Mouse (Mus musculus) 3T3-L1 (cell line): ENCODE data around the gene Cad.
"Not testable (repeated sequence)": the region's sequence is repeated elsewhere in the genome, so short reads cannot be mapped to it uniquely, and the experiment has no call there.

Experiments used
- DNase-seq: peaks from one replicate; pipeline ENCODE4 v3.0.0-alpha.2; 2015; ENCODE audit warnings: low read depth, low spot score

The Cad gene

DNA sequence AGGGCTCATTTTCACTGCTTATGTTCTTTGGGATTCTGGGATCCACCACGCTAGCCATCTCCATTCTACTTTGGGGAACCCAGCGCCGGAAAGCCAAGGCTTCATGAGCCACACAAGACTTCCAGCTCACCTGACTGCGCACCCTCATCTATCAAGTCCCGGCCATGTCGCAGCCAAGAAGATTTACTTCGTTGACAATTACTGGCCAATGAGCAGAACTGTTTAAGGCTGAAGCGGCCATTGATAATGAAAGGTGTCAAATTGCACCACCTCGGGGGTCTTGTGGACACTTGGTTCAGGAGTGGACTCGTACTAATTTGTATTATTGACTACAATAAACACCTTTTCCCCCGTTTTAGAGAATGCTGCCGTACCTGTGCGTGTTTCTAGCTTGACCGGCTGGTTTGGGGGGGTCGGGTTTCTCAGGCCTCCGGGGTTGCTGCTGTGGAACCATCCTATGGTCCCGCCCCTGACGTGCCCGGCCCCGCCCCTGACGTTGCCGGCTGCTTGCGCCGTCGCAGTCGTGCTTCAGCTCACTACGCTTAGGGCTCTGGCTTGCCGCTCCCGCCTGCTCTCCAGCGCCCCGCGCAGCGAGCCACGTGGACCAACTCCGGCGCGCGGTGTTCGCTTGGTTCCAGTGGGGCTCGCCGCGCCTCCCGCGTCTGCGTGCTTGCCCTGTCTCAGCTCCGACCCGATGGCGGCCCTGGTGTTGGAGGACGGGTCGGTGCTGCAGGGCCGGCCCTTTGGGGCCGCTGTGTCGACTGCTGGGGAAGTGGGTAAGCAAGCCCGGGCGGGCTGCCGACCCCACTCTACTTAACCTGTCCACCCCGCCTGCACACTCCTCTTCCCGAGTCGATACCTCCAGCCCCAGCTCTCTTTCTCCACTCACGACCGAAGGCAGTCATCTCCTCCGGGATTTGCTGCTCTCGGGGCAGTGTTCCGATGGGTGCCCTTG, at the start of gene Cad:
Cad (plus strand) TSS at position 520 of the 955 bp plus-strand sequence.
- DNase-seq = peak; percentile 96

DNA sequence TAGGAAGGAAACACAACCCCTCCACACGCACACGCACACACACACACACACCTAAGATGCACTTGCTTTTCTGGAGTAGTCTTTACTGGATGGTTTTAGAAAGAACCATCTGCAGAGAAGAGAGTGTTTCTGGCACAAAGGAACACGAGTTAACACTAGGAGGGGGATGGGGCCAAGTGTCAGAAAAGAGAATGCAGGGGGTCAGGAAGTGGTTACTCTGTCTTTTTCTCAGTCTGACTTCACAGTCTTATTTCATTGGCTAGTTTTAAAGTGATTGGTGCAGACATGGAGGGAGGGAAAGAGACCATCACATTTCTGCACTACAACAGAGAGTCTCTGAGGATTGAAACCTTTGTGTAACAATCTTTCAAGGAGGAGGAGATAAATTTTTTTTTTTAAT, 41.8 kb upstream of the Cad start:
- no peak for DNase-seq

DNA sequence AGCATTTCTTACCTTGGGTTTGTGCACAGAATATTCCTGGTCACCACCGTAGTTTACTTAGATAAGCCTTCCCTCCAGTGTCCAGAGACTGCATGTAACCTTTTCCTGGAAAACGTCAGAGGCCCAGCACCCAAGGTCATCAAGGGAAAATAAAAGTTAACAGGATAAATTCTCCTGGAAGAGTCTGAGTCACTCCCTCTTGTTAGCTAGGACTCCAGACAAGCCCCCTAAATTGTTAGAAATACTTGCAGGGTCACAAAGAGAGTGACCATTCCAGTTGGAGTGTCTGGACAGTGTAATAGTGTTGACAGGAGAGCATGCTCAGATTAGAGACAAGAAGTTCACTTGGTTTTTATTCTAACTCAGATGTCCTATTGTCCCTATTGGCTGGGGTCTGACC, 38.7 kb upstream of the Cad start:
- no peak for DNase-seq

DNA sequence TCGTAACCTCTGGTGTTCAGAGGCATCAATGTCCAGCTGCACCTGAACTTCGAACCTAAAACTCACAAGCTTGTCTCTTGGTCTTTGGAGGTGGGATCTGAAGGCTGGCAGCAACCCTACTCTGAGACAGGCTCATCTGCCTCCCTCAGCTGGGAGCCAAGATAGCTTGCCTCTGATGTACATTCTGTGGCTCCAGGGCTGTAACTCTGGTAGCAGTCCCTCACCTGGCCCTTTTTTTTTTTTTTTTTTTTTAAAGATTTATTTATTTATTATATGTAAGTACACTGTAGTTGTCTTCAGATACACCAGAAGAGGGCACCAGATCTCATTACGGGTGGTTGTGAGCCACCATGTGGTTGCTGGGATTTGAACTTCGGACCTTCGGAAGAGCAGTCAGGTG, 32.8 kb upstream of the Cad start:
- not testable (repeated sequence) for DNase-seq

DNA sequence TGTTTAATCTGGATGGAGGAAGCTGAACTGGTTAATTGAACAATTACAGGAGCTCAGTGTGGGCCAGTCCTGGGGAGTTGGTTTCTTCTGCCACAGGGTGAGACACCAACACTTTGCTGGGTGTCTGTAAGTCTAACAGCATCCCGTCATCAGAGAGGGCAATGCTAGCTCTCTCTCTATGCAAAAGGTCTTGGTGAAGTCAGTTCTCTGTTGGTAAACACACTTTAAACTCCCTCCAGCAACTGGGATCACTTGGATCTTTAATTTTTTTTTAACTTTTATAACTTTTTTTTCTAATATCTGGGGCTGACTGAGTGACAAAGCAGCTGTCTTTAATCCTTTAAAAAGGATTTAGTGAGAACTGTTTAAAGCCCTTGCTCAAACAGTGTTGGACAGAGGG, 31.9 kb upstream of the Cad start:
- no peak for DNase-seq

DNA sequence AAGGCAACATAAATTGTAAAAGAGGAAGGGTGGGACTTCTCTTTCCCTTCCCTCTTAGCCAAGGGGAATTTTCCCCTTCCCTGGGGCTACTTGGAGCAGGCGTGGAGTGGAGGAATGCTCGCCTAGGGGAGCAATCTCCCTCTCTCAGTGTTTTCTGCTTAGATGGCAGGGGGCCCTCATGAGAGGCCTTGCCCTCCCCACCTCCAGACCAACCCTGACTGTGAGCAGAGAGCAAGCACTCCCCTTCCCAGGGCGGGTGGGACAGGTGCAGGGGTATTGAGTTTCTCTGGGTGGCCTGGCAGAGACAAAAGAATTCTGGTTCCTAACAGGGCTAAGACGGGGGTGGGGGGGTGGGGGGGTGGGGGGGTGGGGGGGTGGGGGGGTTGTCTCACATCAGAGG, 31.3 kb upstream of the Cad start:
- DNase-seq = no peak

DNA sequence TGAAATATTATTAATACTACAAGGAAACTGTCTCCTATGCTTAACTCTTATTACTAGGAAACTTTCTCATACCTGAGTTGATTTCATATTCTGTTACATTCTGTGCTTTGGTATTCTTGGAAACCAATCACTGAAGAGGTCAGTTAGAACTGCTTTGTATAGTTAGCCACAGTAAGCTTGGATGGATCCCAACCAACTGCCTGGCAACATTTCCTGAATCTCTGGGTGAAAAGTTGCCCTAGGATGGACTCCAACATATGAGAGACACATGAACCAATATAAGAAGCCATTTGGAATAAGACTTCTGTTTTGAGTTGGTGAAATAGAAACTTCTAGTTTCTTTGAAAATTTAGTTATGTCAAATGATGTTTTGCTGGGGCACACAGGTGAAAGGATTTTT, 29.9 kb upstream of the Cad start:
- DNase-seq = peak; percentile 29

DNA sequence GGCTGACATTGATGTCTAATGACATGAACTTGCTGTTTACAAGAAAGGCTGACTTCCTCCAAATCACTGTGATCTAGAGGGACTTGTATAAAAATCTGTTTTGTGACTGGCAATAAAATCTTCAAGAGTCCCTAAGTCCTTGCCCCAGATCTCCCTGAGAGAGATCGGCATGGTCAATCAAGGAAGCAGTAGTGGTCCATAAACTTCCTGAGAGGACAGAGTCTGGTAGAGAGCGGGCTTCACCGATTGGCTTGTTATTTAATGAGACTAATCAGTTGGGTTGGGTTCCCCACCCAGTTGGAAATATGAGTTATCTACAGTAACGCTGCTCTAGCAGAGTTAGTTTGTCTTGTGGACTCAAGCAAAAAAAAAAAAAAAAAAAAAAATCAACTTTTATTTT, 23.7 kb upstream of the Cad start:
- no peak for DNase-seq

DNA sequence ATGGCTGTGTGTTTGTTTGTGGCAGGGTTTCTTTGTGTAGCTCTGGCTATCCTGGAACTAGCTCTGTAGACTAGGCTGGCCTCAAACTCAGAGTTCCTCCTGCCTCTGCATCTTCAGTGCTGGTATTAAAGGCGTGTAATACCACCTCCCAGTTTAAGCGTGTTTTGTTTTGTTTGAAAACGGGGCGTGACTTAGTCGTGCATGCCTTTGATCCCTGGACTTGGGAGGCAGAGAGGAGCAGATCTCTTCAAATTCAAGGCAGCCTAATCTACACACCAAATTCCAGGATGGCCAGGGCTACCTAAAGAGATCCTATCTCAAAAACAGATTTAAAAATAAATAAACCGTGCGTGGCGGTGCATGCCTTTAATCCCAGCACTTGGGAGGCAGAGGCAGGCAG, 23.1 kb upstream of the Cad start:
- no peak for DNase-seq

DNA sequence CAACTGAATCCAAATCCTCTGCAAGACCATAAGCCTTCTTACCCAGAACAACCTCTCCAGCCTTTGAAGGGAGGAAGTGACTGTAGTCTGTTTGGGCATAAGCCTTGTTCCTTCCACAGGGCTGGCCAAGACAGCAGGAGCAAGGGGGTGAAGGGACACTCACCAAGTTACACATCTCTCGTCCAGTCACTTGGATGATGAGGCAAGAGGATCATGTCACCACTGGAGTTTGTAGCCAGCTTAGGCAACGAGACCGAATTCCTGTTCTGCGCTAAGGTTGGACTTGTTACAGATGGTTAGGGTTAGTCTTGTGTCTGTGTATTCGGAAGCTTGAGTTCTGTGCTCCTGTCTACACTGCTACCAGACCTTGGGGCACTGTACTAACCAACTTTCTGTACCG, 19.9 kb upstream of the Cad start:
- DNase-seq = no peak

DNA sequence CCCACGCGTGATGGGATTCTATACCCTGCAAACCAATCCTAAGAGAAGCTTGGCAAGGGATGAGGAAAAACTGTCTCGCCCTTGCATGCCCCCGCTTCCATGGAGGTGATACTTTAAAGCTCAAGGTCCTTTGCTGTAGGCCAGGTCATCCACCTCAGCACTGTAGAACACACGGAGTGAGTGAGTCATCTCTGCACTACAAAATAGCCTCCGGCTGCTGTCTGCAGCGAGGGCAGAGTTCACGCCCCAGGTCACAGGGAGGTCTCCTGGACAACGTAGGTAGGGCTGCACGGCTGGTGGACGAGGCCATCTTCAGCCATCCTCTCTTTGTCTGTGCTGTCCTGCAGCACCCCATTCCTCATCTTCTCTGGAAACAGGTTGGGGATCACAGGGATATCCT, 18.0 kb upstream of the Cad start:
- DNase-seq = not testable (repeated sequence)

DNA sequence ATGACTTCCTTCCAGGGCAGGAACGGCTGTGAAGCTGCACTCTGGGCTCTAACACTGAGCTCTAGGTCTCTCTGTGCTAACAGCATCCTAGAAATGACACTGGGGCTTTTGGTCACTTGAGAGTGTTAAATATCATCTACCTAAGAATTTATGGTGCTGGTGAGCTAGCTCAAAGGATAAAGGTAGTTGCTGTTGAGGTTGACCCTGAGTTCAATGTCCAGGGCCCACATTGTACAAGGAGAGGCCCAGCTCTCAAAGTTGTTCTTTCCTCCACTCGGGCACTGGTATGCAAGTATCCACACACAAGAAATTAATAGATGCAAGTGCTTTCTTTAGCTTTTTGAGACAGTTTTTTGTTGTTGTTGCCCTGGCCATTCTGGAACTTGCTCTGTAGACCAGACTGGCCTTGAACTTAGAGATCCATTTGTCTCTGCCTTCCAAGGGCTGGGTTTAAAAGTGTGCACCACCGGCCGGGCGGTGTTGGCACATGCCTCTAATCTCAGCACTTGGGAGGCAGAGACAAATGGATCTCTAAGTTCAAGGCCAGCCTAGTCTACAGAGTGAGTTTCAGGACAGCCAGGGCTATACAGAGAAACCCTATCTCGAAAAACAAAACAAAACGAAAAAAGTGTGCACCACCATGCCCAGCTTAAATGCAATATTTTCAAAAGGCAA, 16.3 kb upstream of the Cad start:
- DNase-seq = no peak

DNA sequence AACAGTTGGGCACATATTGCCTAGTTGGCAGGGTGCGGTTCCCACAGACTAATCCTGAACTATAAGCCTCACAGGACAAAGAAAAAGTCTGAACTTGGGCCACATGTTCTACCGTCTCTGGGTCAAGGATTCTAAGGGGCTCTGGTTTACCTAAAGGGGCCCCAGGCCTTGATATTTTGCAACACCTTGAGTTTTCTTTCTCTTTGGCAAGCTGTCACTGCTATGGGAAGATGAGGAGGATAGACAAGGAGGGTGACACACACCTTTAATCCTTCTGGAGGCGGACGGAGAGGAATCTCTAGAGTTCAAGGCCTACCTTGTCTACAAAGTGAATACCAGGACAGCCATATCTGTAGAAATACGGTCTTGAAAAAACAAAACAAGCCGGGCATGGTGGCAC, 8.2 kb upstream of the Cad start:
- no peak for DNase-seq

DNA sequence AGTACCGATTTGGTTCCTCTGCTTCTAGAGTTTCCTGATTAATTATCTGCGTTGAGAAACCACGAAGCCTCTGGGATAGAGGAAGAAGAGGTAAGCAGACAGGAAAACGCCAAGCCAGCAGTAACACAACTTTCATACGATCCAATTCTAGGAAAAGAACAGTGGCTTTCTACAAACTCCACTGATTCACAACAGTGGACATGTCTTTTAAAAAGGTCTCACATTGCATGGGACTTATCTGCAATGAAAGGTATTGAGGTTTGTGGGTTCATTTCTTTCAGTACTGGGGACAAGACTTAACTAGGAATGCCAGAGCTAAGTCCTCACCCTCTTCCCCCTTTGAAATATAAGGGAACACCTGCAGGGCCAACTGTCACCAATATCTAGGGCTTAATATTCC, 7.5 kb upstream of the Cad start:
- peak; percentile 21 for DNase-seq

DNA sequence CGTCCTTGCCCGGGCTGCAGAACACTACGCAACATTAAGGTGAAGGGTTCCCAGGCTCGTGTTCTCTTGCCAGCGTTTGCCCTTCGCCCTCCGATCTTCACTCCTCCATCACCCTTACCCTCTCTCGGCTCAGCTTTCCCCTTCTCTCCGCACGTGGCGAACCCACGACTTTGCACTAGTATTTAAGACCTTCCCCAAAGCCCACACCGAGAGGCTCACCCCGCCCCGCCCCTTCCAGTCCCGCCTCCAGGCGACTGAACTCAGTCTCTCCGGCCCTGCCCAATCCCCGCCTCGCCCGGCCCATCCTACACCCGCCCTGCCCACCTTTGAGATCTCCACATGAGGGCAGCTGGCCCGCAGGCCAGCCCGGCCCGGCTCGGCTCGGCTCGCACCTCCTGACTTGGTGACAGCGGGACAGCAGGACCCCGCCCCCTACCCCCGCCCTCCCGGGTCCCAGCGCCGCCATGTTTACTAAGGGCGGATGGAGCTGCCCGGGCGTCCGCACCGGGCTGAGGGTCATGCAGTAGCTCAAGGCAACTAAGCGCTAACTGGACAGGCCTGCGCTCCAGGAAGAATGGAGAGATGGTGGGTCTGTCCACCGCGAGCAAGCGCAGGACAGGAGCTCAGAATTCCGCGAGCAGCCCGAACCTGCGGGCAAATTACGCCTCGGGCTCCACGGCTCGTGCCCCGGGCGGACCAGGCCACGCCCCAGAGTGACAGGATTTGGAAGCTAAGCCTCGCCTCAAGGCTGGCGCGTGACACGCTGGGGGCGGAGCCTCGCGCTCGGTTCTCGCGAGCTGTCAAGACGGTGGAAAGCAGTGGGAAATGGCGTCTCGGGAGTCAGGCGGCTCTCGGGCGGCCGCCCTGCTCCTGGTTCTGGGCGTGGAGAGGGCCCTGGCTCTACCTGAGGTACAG, 6.5 kb upstream of the Cad start, which contains the start of gene Atraid:
Atraid (plus strand) TSS at position 465 of the 915 bp plus-strand sequence.
- DNase-seq = peak; percentile 98

DNA sequence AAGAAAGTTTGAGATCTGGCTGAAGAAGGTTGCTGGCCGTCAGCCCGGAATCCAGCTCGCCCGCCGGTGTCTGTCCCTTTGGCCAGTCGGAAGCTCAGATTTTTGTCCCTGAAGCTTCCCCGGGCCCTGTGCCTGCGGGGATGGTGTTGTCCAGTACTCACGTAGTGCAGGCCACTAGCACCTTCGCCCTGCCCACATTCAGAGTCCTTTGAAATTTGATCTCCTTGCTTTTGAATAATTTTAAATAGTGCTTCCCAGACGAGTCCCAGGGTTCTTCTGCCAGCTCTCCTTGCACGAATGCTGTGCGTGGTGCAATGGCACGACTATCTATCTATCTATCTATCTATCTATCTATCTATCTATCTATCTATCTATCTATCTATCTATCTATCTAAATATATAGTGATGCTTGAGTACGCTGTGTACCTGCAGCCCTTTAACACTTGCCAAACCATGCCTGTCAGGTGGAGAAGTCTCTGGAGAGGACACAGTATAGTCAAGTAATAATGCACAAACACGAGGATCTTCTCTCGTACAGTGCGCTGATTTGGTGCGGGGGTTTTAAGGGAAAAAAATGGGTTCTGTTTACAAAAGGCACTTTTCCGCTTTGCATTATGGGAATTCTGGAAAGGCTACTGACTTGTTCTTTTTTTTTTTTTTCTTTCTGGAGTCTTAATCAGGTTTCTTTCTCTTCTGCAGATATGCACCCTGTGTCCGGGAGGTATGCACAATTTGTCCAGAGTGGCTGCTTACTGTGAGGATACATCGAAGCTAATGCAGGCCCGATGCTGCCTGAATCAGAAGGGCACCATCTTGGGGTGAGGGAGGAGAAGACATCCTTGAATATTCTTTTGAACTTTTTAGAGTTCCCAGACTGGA, 5.6 kb upstream of the Cad start, which contains the start of gene Slc5a6:
Slc5a6 (minus strand) TSS at position 162 of the 879 bp plus-strand sequence.
- peak; percentile 94 for DNase-seq

DNA sequence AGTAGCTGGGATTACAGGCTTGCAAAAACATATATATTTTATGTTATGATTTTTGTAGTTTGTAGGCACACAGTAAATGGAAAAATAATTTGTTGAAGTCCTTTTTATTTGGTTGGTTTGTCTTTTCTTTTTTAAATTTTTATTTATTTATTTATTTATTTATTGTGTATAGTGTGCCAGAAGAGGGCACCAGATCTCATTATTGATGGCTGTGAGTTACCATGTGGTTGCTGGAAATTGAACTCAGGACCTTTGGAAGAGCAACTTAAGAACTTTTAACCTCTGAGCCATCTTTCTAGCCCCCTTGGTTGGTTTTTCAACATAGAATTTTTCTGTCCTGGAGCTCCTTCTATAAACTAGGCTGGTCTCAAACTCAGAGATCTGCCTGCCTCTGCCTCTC, 4.2 kb upstream of the Cad start:
- peak; percentile 34 for DNase-seq

DNA sequence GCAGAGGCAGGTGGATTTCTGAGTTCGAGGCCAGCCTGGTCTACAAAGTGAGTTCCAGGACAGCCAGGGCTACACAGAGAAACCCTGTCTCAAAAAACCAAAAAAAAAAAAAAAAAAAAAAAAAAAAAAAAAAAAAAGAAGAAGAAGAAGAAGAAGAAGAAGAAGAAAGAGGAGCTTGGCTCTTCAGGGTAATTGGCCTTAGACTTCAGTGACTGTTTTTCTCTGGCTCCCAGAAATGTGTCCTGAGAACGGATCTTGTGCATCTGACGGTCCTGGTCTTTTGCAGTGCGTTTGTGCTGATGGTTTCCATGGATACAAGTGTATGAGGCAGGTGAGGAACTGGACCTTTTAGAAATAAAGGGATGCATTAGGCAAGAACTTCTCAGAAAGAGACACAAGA, 852 bp upstream of the Cad start:
- not testable (repeated sequence) for DNase-seq

DNA sequence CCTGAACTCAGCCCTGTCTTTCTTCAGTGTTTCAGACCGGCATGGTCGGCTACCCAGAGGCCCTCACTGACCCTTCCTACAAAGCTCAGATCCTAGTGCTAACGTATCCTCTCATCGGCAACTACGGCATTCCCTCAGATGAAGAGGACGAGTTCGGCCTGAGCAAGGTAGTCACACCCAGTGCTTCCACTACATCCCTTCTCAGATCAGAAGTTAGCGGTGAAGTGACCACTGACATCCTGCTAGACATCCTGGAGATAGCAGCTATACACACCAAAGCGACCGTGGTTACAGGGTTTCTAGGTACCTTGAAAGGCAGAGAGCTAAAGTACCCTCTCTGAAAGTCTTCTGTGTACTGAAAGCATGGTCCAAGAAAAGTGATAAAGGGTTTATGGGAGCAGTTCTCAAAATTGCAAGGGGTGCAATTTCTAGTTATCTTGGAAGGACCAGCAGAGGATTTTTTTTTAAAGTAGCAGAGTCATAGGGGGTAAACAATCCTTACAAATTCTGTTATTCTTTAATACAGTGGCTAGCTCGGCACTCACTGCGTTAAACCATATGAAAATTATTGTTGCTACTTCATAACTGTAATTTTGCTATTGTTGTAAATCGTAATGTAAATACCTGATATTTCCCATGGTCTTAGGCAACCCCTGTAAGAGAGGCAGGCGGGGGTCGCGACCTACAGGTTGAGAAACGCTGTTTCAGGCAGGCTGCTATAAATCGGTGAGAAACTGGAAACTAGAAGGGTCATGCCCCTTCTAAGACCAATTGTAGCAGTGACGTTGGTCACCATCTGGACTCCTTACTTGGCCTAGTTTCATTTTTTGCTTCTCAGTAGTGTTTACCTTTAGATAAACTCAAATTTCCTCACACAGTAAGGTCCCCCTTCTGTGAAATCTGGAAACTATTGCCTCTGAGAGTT, 898 bp downstream of the Cad start:
- DNase-seq = peak; percentile 63

DNA sequence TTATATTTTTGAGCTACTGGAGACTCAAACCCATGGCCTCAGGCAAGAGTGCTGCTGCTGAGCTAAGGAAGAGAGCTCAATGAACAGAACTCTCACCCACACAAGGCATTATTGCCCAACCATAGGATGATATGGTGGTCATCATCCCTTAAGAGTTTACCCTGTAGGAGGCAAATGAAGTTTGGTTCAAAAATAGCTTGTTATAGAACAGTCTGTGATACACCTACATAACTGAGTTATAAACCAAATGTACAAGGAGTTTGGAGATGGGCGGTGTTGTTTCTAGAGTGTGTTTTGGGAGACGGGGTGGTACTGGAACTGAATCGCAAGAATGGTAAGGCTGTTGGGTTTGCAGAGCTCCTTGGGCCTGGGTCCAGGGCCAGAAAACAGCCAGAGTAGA, 15.2 kb downstream of the Cad start:
- DNase-seq = no peak
